Mouse (Mus musculus): Measurements from ENCODE around the gene Stk32c. TPM values are rescaled to one million over a fixed set of nuclear protein-coding genes. Genes with fewer than 3 reads are reported as not detected.
A peak's percentile ranks its signal among the peaks of the same experiment; 100 is the strongest.

Stk32c gene
- polyA plus RNA-seq, 1 experiment from 2014 or later, result 0.12 TPM

DNA sequence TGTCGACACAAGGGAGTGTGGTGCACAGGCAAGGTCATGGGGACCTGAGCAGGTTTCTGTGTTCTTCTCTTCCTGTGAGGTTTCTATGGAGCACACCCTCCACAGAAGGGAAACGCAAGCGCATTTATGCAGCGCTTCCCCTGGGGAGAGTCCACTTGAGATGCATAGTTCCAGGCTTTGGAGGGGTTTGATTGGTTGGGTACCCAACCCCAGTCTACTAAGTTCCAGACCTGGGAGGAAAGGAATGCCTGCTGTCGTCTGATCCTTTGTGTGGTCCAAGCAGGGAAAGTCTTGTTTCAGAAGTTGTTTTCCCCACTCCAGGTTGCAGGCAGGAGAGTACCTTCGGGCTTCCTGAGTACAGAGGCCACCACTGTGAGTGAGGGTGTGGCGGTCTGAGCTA is 134.0 kb downstream of the Stk32c start:
- no peak for DNase-seq (ENCODE audit: low spot score)
- Histone ChIP-seq H3K27me3 (replicated peaks; ENCODE audit: low read depth, poor library complexity, severe bottlenecking) (no peaks in the 10 kb centered on the region; the same call in none of the 2 replicates), H3K9me3 (no peaks in the 10 kb centered on the region), H3K4me3 (no peak overlapping the region), H3K4me1 (peaks cover 58% of the 10 kb centered on the region), H3K27ac (replicated peaks) (no peak overlapping the region), H3K36me3 (replicated peaks) (no peaks in the 10 kb centered on the region)
- 72% methylated on average over 7 of the region's 7 CpGs for WGBS

DNA sequence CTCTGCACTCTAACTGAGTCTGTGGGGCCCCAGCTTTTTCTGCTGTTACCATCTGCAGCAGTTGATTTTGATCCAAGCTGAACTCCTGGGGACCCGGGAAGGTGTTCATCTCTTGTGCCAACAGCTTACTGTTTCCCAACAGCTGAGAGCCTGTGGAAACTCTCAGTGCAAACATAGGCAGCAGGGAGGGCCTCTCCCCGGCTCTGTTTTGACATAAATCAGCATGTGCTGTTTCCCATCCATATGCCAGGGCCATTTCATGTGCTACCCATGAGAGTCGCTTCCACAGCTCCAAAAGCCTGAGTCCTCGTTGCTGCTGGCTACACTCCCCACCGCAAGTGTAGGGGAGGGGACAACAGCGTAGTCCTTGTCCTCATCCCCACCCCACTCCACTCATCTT is 134.9 kb downstream of the Stk32c start:
- Histone ChIP-seq H3K27me3 (replicated peaks; ENCODE audit: low read depth, poor library complexity, severe bottlenecking) (no peaks in the 10 kb centered on the region; the same call in none of the 2 replicates), H3K27ac (replicated peaks) (peak overlapping the region; percentile 63), H3K4me3 (no peak overlapping the region), H3K4me1 (peaks cover 58% of the 10 kb centered on the region), H3K9me3 (no peaks in the 10 kb centered on the region), H3K36me3 (replicated peaks) (no peaks in the 10 kb centered on the region)
- 64% methylated on average over 6 of the region's 6 CpGs for WGBS
- no peak for DNase-seq (ENCODE audit: low spot score)

DNA sequence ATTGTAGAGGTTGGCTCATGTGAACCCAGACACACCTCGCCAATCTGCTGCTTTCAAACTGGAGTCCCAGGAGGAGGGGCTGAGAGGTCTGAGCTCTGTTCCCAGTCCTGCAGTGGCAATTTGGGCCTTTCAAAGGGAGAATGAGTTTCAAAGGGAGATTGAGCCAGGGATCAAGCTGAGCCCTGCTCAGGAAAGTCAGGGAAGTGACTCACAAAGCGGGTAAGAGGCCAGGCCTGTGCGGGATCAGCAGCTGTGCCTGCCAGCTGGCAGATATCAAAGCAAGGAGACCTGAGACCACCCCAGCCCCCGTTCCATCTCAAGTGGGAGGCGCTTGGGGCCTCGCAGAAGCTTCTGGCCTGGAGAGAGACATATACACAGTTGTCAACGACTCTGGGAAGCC is 135.8 kb downstream of the Stk32c start:
- 21% methylated on average over 7 of the region's 7 CpGs for WGBS
- Histone ChIP-seq H3K4me1 (peaks cover 51% of the 10 kb centered on the region), H3K4me3 (no peak overlapping the region), H3K27me3 (replicated peaks; ENCODE audit: low read depth, poor library complexity, severe bottlenecking) (no peaks in the 10 kb centered on the region; the same call in none of the 2 replicates), H3K27ac (replicated peaks) (peak overlapping the region; percentile 63), H3K9me3 (no peaks in the 10 kb centered on the region), H3K36me3 (replicated peaks) (no peaks in the 10 kb centered on the region)
- peak; percentile 48 for DNase-seq (ENCODE audit: low spot score)

- H3K4me1 ChIP-seq, result peaks cover 46% of the 10 kb centered on the region
- no peaks in the 10 kb centered on the region for H3K36me3 ChIP-seq (replicated peaks)
- peak; percentile 28 for DNase-seq (ENCODE audit: low spot score)
- 36% methylated on average over 14 of the region's 14 CpGs for WGBS
- peak overlapping the region; percentile 63 for H3K27ac ChIP-seq (replicated peaks)
- no peak overlapping the region for H3K4me3 ChIP-seq
- no peaks in the 10 kb centered on the region for H3K9me3 ChIP-seq
- H3K27me3 ChIP-seq (replicated peaks; ENCODE audit: low read depth, poor library complexity, severe bottlenecking), result no peaks in the 10 kb centered on the region; the same call in none of the 2 replicates
These were observed 137.9 kb downstream of the Stk32c start for GRCm38 (mm10) chr7:139075054-139075794.

- Histone ChIP-seq H3K36me3 (replicated peaks) (no peaks in the 10 kb centered on the region), H3K4me3 (no peak overlapping the region), H3K27ac (replicated peaks) (no peak overlapping the region), H3K9me3 (no peaks in the 10 kb centered on the region), H3K27me3 (replicated peaks; ENCODE audit: low read depth, poor library complexity, severe bottlenecking) (no peaks in the 10 kb centered on the region; the same call in none of the 2 replicates), H3K4me1 (peaks cover 42% of the 10 kb centered on the region)
- 57% methylated on average over 6 of the region's 6 CpGs for WGBS
- DNase-seq (ENCODE audit: low spot score), result no peak
These were observed 138.9 kb downstream of the Stk32c start for GRCm38 (mm10) chr7:139074189-139074588.

GRCm38 (mm10) chr7:139068182-139068623 is 144.9 kb downstream of the Stk32c start:
- Histone ChIP-seq H3K4me3 (no peak overlapping the region), H3K9me3 (no peaks in the 10 kb centered on the region), H3K27ac (replicated peaks) (no peak overlapping the region), H3K36me3 (replicated peaks) (no peaks in the 10 kb centered on the region), H3K4me1 (no peaks in the 10 kb centered on the region), H3K27me3 (replicated peaks; ENCODE audit: low read depth, poor library complexity, severe bottlenecking) (peaks cover 14% of the 10 kb centered on the region)
- peak; percentile 80 for DNase-seq (ENCODE audit: low spot score)
- WGBS, result 0% methylated on average over 2 of the region's 2 CpGs

- 54% methylated on average over 4 of the region's 4 CpGs for WGBS
- no peaks in the 10 kb centered on the region for H3K4me1 ChIP-seq
- H3K4me3 ChIP-seq, result no peak overlapping the region
- DNase-seq (ENCODE audit: low spot score), result no peak
- peaks cover 14% of the 10 kb centered on the region for H3K27me3 ChIP-seq (replicated peaks; ENCODE audit: low read depth, poor library complexity, severe bottlenecking)
- no peaks in the 10 kb centered on the region for H3K9me3 ChIP-seq
- no peaks in the 10 kb centered on the region for H3K36me3 ChIP-seq (replicated peaks)
- H3K27ac ChIP-seq (replicated peaks), result no peak overlapping the region
These were observed 149.7 kb downstream of the Stk32c start for GRCm38 (mm10) chr7:139063406-139063805.

Other genes starting within 250 kb of the Stk32c start
- gene Dpysl4, start 127.3 kb downstream of the Stk32c start, polyA plus RNA-seq (2016; fragmentation: Nextera tagmentation; extraction: Ambion mirVana), result 63.8 and 64.4 TPM in 2 replicates
- 4.4 and 4.6 TPM in 2 replicates for gene Lrrc27, start 319 bp downstream of the Stk32c start, polyA plus RNA-seq (2016; fragmentation: Nextera tagmentation; extraction: Ambion mirVana)
- gene Pwwp2b, start 35.2 kb upstream of the Stk32c start, polyA plus RNA-seq (2016; fragmentation: Nextera tagmentation; extraction: Ambion mirVana), result 7.1 and 7.6 TPM in 2 replicates
- gene Inpp5a, start 175.8 kb upstream of the Stk32c start, polyA plus RNA-seq (2016; fragmentation: Nextera tagmentation; extraction: Ambion mirVana), result 15.6 and 16.8 TPM in 2 replicates

All from embryonic facial prominence, embryonic 10.5 days (tissue).